Comparison of ENCODE assay signal across 21 mouse cellular contexts in genomic region chr17:47664474-47664873, GRCm38 (mm10). TPM values are rescaled to one million over a fixed set of nuclear protein-coding genes. Genes with fewer than 3 reads are reported as not detected.
A peak's percentile ranks its signal among the peaks of the same experiment; 100 is the strongest.
DNase-seq lines count a peak whose midpoint lies in the region; ATAC-seq and TF ChIP-seq lines count a peak whose summit lies in the region.
"Had no signal": no experiment of that assay in that cellular context is flagged by ENCODE, and none has a peak within 500 bp of the region (broad histone marks: within the 10 kb centered on the region; RNA-seq: fewer than 3 reads in every experiment).

No protein-coding gene starts in this region.

- intact Hi-C loops in heart, adult 2 months (cut with DNase I): no loop called here

- H3K4me2 ChIP-seq in heart, embryonic 13.5 days: no peak overlapping the region
- H3K4me2 ChIP-seq in heart, postnatal 0 days (ENCODE audit: low read depth, low read length): no peak overlapping the region
- H3K4me2 ChIP-seq in lung, postnatal 0 days (replicated peaks; ENCODE audit: low read depth, low read length): 0 out of 2 replicates have a peak overlapping the region, but pooled peaks have one; percentile 11

- no peaks in the 10 kb centered on the region for H3K9me3 ChIP-seq in heart, embryonic 13.5 days
- H3K9me3 ChIP-seq in heart, postnatal 0 days (replicated peaks; ENCODE audit: control insufficient read depth, low read length): no peaks in the 10 kb centered on the region
- H3K9me3 ChIP-seq in heart, embryonic 10.5 days: no peaks in the 10 kb centered on the region
- H3K9me3 ChIP-seq in lung, postnatal 0 days (ENCODE audit: low read length): no peaks in the 10 kb centered on the region
- H3K9me3 ChIP-seq: G1E had no signal

- no peak for ATAC-seq in heart, embryonic 13.5 days (ENCODE audit: extremely low read depth, insufficient number of reproducible peaks, low FRiP score, low TSS enrichment)
- no peak; the same call in 1 of the 2 replicates for ATAC-seq in heart, postnatal 0 days (ENCODE audit: insufficient read depth, low read depth)
- peak; percentile 83 for ATAC-seq in lung, postnatal 0 days
- ATAC-seq: activated CD4-positive, CD25-positive, alpha-beta regulatory T cell, adult 4 months; CD4-positive, CD25-positive, alpha-beta regulatory T cell, adult 4 months; Patski had no signal

- no peak for DNase-seq in heart, adult 2 months
- peak; percentile 8 for DNase-seq in heart, postnatal 0 days (ENCODE audit: low spot score)
- DNase-seq in heart, embryonic 10.5 days (ENCODE audit: low spot score): no peak
- peak; percentile 87 for DNase-seq in lung, postnatal 0 days (ENCODE audit: low spot score)
- DNase-seq in lung, adult 2 months: no peak
- DNase-seq: adrenal gland, adult 2 months; adrenal gland, adult 8-10 months; adrenal gland, postnatal 10 days; adrenal gland, postnatal 14 days; adrenal gland, postnatal 25 days; adrenal gland, postnatal 36 days; B cell, adult 2 months; cerebellum, adult 11 months; cerebellum, adult 11-12 months; cerebellum, adult 18-20 months had no signal

- H3K4me1 ChIP-seq in heart, embryonic 13.5 days: peaks cover 20% of the 10 kb centered on the region
- no peaks in the 10 kb centered on the region for H3K4me1 ChIP-seq in heart, adult 2 months (ENCODE audit: control insufficient read depth, insufficient read depth, low read length)
- no peaks in the 10 kb centered on the region for H3K4me1 ChIP-seq in heart, postnatal 0 days (ENCODE audit: control insufficient read depth, insufficient read depth)
- H3K4me1 ChIP-seq in heart, embryonic 10.5 days: no peaks in the 10 kb centered on the region
- H3K4me1 ChIP-seq in lung, postnatal 0 days (ENCODE audit: insufficient read depth, low read depth, low read length): no peaks in the 10 kb centered on the region
- peaks cover 3% of the 10 kb centered on the region for H3K4me1 ChIP-seq in lung, adult 2 months (ENCODE audit: control insufficient read depth, insufficient read depth, low read length)

- peak overlapping the region; percentile 24; the same call in 1 of the 2 replicates for H3K27ac ChIP-seq in heart, embryonic 13.5 days (replicated peaks)
- no peak overlapping the region for H3K27ac ChIP-seq in heart, adult 2 months
- 0 out of 2 replicates have a peak overlapping the region, but pooled peaks have one; percentile 2 for H3K27ac ChIP-seq in heart, postnatal 0 days (ENCODE audit: low read depth)
- no peak overlapping the region for H3K27ac ChIP-seq in heart, embryonic 10.5 days
- no peak overlapping the region; the same call in 1 of the 2 replicates for H3K27ac ChIP-seq in lung, postnatal 0 days (ENCODE audit: low read length)

- 64% methylated on average over 7 of the region's 7 CpGs for WGBS in heart, embryonic 13.5 days
- 71% methylated on average over 7 of the region's 7 CpGs for WGBS in heart, adult 2 months
- WGBS in heart, postnatal 0 days: 55% methylated on average over 7 of the region's 7 CpGs
- WGBS in heart, embryonic 10.5 days: 84% methylated on average over 7 of the region's 7 CpGs
- WGBS in lung, postnatal 0 days: 60% methylated on average over 7 of the region's 7 CpGs
- WGBS in lung, adult 2 months: 70% methylated on average over 7 of the region's 7 CpGs

- no peak for TF ChIP-seq CTCF in heart, adult 2 months (IDR thresholded peaks at IDR 0.05)
- TF ChIP-seq CTCF in heart, postnatal 0 days (IDR thresholded peaks at IDR 0.05; ENCODE audit: low read depth): no peak
- TF ChIP-seq CTCF in lung, postnatal 0 days (IDR thresholded peaks at IDR 0.05): no peak
- no peak for TF ChIP-seq CTCF in lung, adult 2 months (IDR thresholded peaks at IDR 0.05; ENCODE audit: insufficient read depth, low read length)

- H3K36me3 ChIP-seq in heart, embryonic 13.5 days: 0 out of 2 replicates have a peak, but pooled peaks cover 3% of the 10 kb centered on the region
- no peaks in the 10 kb centered on the region for H3K36me3 ChIP-seq in heart, adult 2 months (ENCODE audit: control insufficient read depth, insufficient read depth, low read length)
- no peaks in the 10 kb centered on the region for H3K36me3 ChIP-seq in heart, postnatal 0 days (replicated peaks; ENCODE audit: control insufficient read depth, insufficient read depth, low read length)
- no peaks in the 10 kb centered on the region for H3K36me3 ChIP-seq in heart, embryonic 10.5 days
- H3K36me3 ChIP-seq in lung, postnatal 0 days (ENCODE audit: insufficient read depth, low read length): no peaks in the 10 kb centered on the region

- TF ChIP-seq POLR2A in heart, adult 2 months (IDR thresholded peaks at IDR 0.05; ENCODE audit: insufficient read depth, low read depth, low read length): no peak
- TF ChIP-seq POLR2A in lung, adult 2 months (IDR thresholded peaks at IDR 0.05; ENCODE audit: borderline replicate concordance, extremely low read depth, low read depth, low read length): no peak

- TF ChIP-seq EP300 in heart, adult 2 months (IDR thresholded peaks at IDR 0.05; ENCODE audit: insufficient read depth, low read depth, low read length): no peak
- TF ChIP-seq EP300 in heart, postnatal 0 days (IDR thresholded peaks at IDR 0.05; ENCODE audit: low read depth): no peak
- TF ChIP-seq EP300 in lung, postnatal 0 days (IDR thresholded peaks at IDR 0.05): peak; percentile 84

- no peak overlapping the region for H3K4me3 ChIP-seq in heart, embryonic 13.5 days
- no peak overlapping the region for H3K4me3 ChIP-seq in heart, adult 2 months
- H3K4me3 ChIP-seq in heart, postnatal 0 days (ENCODE audit: low read depth, low read length): no peak overlapping the region
- H3K4me3 ChIP-seq in heart, embryonic 10.5 days: no peak overlapping the region
- H3K4me3 ChIP-seq in lung, postnatal 0 days (ENCODE audit: low read depth, low read length): no peak overlapping the region
- H3K4me3 ChIP-seq in lung, adult 2 months (replicated peaks; ENCODE audit: extremely low read depth, low read depth, low read length): no peak overlapping the region

- no peak overlapping the region for H3K9ac ChIP-seq in heart, embryonic 13.5 days
- H3K9ac ChIP-seq in heart, adult 2 months (ENCODE audit: low read depth, low read length): no peak overlapping the region
- no peak overlapping the region for H3K9ac ChIP-seq in heart, postnatal 0 days (replicated peaks; ENCODE audit: low read depth, low read length)
- H3K9ac ChIP-seq in lung, postnatal 0 days (replicated peaks; ENCODE audit: low read depth): no peak overlapping the region

- no peaks in the 10 kb centered on the region for H3K79me2 ChIP-seq in heart, adult 2 months (replicated peaks; ENCODE audit: control insufficient read depth, insufficient read depth, low read length)

- no peaks in the 10 kb centered on the region for H3K27me3 ChIP-seq in heart, embryonic 13.5 days (replicated peaks)
- H3K27me3 ChIP-seq in heart, adult 2 months (ENCODE audit: control insufficient read depth, insufficient read depth, low read length): no peaks in the 10 kb centered on the region
- H3K27me3 ChIP-seq in heart, postnatal 0 days (ENCODE audit: control insufficient read depth, insufficient read depth, low read length): no peaks in the 10 kb centered on the region
- H3K27me3 ChIP-seq in heart, embryonic 10.5 days (ENCODE audit: insufficient read depth, poor library complexity, severe bottlenecking): 0 out of 2 replicates have a peak, but pooled peaks cover 3% of the 10 kb centered on the region
- H3K27me3 ChIP-seq in lung, postnatal 0 days (replicated peaks; ENCODE audit: insufficient read depth, low read length): no peaks in the 10 kb centered on the region
- H3K27me3 ChIP-seq: CH12.LX, Patski had no signal

RNA-seq across cellular contexts. Expression of gene Tomm6, which starts 23.7 kb away (rescaled TPM):
- 308 and 313 TPM in 2 replicates for polyA plus RNA-seq in heart, embryonic 13.5 days (2015; fragmentation: Nextera tagmentation; extraction: Ambion mirVana)
- total RNA-seq in heart, adult 2 months (2021): 100 to 1,000 TPM; 113 to 125 TPM
- 53.9 and 68.1 TPM in 2 replicates for polyA plus RNA-seq in heart, adult 2 months (2012; rRNA removed)
- 141 and 171 TPM in 2 replicates for total RNA-seq in heart, postnatal 0 days (2014; rRNA removed; ENCODE audit: low replicate concordance)
- polyA plus RNA-seq in heart, postnatal 0 days (2015; fragmentation: Nextera tagmentation; extraction: Ambion mirVana): 334 and 345 TPM in 2 replicates
- 320 and 356 TPM in 2 replicates for polyA plus RNA-seq in heart, embryonic 10.5 days (2016; fragmentation: Nextera tagmentation; extraction: Ambion mirVana)
- polyA plus RNA-seq in lung, postnatal 0 days (2015; fragmentation: Nextera tagmentation; extraction: Ambion mirVana): 303 and 324 TPM in 2 replicates
- 94.7 and 101 TPM in 2 replicates for polyA plus RNA-seq in lung, adult 2 months (2012; rRNA removed)

RNA-seq across cellular contexts. Expression of gene Frs3, which starts 24.4 kb away (rescaled TPM):
- 3.2 and 4.1 TPM in 2 replicates for polyA plus RNA-seq in heart, embryonic 13.5 days (2015; fragmentation: Nextera tagmentation; extraction: Ambion mirVana)
- total RNA-seq in heart, adult 2 months (2021): 1 to 10 TPM; 4.8 to 5.2 TPM
- polyA plus RNA-seq in heart, adult 2 months (2012; rRNA removed): 10.8 and 11.7 TPM in 2 replicates
- total RNA-seq in heart, postnatal 0 days (2014; rRNA removed; ENCODE audit: low replicate concordance): 6.1 and 18.9 TPM in 2 replicates
- 3.7 and 4.2 TPM in 2 replicates for polyA plus RNA-seq in heart, postnatal 0 days (2015; fragmentation: Nextera tagmentation; extraction: Ambion mirVana)
- polyA plus RNA-seq in heart, embryonic 10.5 days (2016; fragmentation: Nextera tagmentation; extraction: Ambion mirVana): 4.6 and 5.2 TPM in 2 replicates
- 4.1 TPM in 2 replicates for polyA plus RNA-seq in lung, postnatal 0 days (2015; fragmentation: Nextera tagmentation; extraction: Ambion mirVana)
- polyA plus RNA-seq in lung, adult 2 months (2012; rRNA removed): 15.2 and 17.2 TPM in 2 replicates
- polyA plus RNA-seq: activated CD4-positive, CD25-positive, alpha-beta regulatory T cell, adult 4 months had no signal

RNA-seq across cellular contexts. Expression of gene Gm21981, which starts 29.8 kb away (rescaled TPM):
- 0.15 and 0.27 TPM in 2 replicates for polyA plus RNA-seq in heart, embryonic 13.5 days (2015; fragmentation: Nextera tagmentation; extraction: Ambion mirVana)
- under 1 TPM; 0.78 to 0.89 TPM for total RNA-seq in heart, adult 2 months (2021)
- polyA plus RNA-seq in heart, adult 2 months (2012; rRNA removed): 0.73 and 1.2 TPM in 2 replicates
- total RNA-seq in heart, postnatal 0 days (2014; rRNA removed; ENCODE audit: low replicate concordance): 0.12 TPM in 1 of 2 replicates, not detected in the other
- polyA plus RNA-seq in heart, postnatal 0 days (2015; fragmentation: Nextera tagmentation; extraction: Ambion mirVana): 0.19 and 0.22 TPM in 2 replicates
- polyA plus RNA-seq in heart, embryonic 10.5 days (2016; fragmentation: Nextera tagmentation; extraction: Ambion mirVana): 0.14 and 0.16 TPM in 2 replicates
- 0.18 and 0.42 TPM in 2 replicates for polyA plus RNA-seq in lung, postnatal 0 days (2015; fragmentation: Nextera tagmentation; extraction: Ambion mirVana)
- 0.72 and 0.87 TPM in 2 replicates for polyA plus RNA-seq in lung, adult 2 months (2012; rRNA removed)
- polyA plus RNA-seq: activated CD4-positive, CD25-positive, alpha-beta regulatory T cell, adult 4 months; CD4-positive, CD25-positive, alpha-beta regulatory T cell, adult 4 months had no signal

RNA-seq across cellular contexts. Expression of gene Prickle4, which starts 30.1 kb away (rescaled TPM):
- 0.43 and 0.78 TPM in 2 replicates for polyA plus RNA-seq in heart, embryonic 13.5 days (2015; fragmentation: Nextera tagmentation; extraction: Ambion mirVana)
- 1 to 10 TPM; 3.7 to 3.9 TPM for total RNA-seq in heart, adult 2 months (2021)
- 4.0 and 8.3 TPM in 2 replicates for polyA plus RNA-seq in heart, adult 2 months (2012; rRNA removed)
- 9.9 TPM in 1 of 2 replicates, not detected in the other for total RNA-seq in heart, postnatal 0 days (2014; rRNA removed; ENCODE audit: low replicate concordance)
- polyA plus RNA-seq in heart, postnatal 0 days (2015; fragmentation: Nextera tagmentation; extraction: Ambion mirVana): 0.36 and 0.93 TPM in 2 replicates
- 0.79 TPM in 1 of 2 replicates, not detected in the other for polyA plus RNA-seq in heart, embryonic 10.5 days (2016; fragmentation: Nextera tagmentation; extraction: Ambion mirVana)
- 0.94 and 1.9 TPM in 2 replicates for polyA plus RNA-seq in lung, postnatal 0 days (2015; fragmentation: Nextera tagmentation; extraction: Ambion mirVana)
- polyA plus RNA-seq in lung, adult 2 months (2012; rRNA removed): 3.3 and 3.9 TPM in 2 replicates
- total RNA-seq: G1E had no signal
- polyA plus RNA-seq: activated CD4-positive, CD25-positive, alpha-beta regulatory T cell, adult 4 months; CD4-positive, CD25-positive, alpha-beta regulatory T cell, adult 4 months had no signal

RNA-seq across cellular contexts. Expression of gene Usp49, which starts 34.0 kb away (rescaled TPM):
- 2.6 and 3.3 TPM in 2 replicates for polyA plus RNA-seq in heart, embryonic 13.5 days (2015; fragmentation: Nextera tagmentation; extraction: Ambion mirVana)
- 1 to 10 TPM; 3.4 to 3.6 TPM for total RNA-seq in heart, adult 2 months (2021)
- polyA plus RNA-seq in heart, adult 2 months (2012; rRNA removed): 2.9 and 3.6 TPM in 2 replicates
- 3.5 and 10.8 TPM in 2 replicates for total RNA-seq in heart, postnatal 0 days (2014; rRNA removed; ENCODE audit: low replicate concordance)
- polyA plus RNA-seq in heart, postnatal 0 days (2015; fragmentation: Nextera tagmentation; extraction: Ambion mirVana): 1.4 TPM in 2 replicates
- 3.2 and 4.5 TPM in 2 replicates for polyA plus RNA-seq in heart, embryonic 10.5 days (2016; fragmentation: Nextera tagmentation; extraction: Ambion mirVana)
- polyA plus RNA-seq in lung, postnatal 0 days (2015; fragmentation: Nextera tagmentation; extraction: Ambion mirVana): 3.3 and 4.1 TPM in 2 replicates
- 6.4 and 6.7 TPM in 2 replicates for polyA plus RNA-seq in lung, adult 2 months (2012; rRNA removed)

Comparison
In these comparisons a context has a peak if more than half of its experiments do, and no peak if none do; other contexts are left out.
1. H3K27ac ChIP-seq: peak in heart, embryonic 13.5 days (single experiment) and heart, postnatal 0 days (single experiment); none in heart, adult 2 months (single experiment), heart, embryonic 10.5 days (single experiment) and lung, postnatal 0 days (single experiment).
2. DNase-seq: peak in heart, postnatal 0 days (single experiment) and lung, postnatal 0 days (single experiment); none in heart, adult 2 months (0 of 2), heart, embryonic 10.5 days (single experiment) and lung, adult 2 months (single experiment).